Mouse (Mus musculus) ES-Bruce4 (cell line): ENCODE results near the gene Gm9922. TPM values are rescaled to one million over a fixed set of nuclear protein-coding genes. Genes with fewer than 3 reads are reported as not detected.

Source experiments
- H3K27ac ChIP-seq: 2 replicates; pipeline ENCODE4 v1.5.1; 2012; ENCODE audit warnings: low read length, inconsistent platforms; ENCODE audit not compliant: insufficient read depth
- H3K27me3 ChIP-seq: 2 replicates; pipeline ENCODE4 v1.6.1; 2012; ENCODE audit warnings: mild to moderate bottlenecking, low read length, inconsistent platforms; ENCODE audit not compliant: control insufficient read depth, poor library complexity, insufficient read depth, severe bottlenecking
- H3K36me3 ChIP-seq: 2 replicates; pipeline ENCODE4 v1.6.1; 2012; ENCODE audit warnings: inconsistent platforms, mild to moderate bottlenecking, low read length, moderate library complexity; ENCODE audit not compliant: control insufficient read depth, poor library complexity, insufficient read depth, severe bottlenecking
- H3K4me1 ChIP-seq: one replicate; pipeline ENCODE4 v1.8.1; 2011; ENCODE audit warnings: low read length; ENCODE audit not compliant: control insufficient read depth, insufficient read depth
- H3K4me3 ChIP-seq: 2 replicates; pipeline ENCODE4 v1.5.1; 2011; ENCODE audit warnings: low read depth, mild to moderate bottlenecking, low read length
- H3K9ac ChIP-seq: 2 replicates; pipeline ENCODE4 v1.6.1; 2012; ENCODE audit warnings: low read depth, mild to moderate bottlenecking, inconsistent platforms; ENCODE audit not compliant: poor library complexity, severe bottlenecking
- H3K9me3 ChIP-seq: replicated peaks from 2 replicates; pipeline ENCODE4 v1.6.1; 2012; ENCODE audit warnings: mild to moderate bottlenecking, low read length, inconsistent platforms; ENCODE audit not compliant: control insufficient read depth, poor library complexity, insufficient read depth, severe bottlenecking
- CTCF ChIP-seq: IDR thresholded peaks from one replicate; pipeline ENCODE4 v1.8.1; 2011; ENCODE audit warnings: low read depth, low read length
- EP300 ChIP-seq: IDR thresholded peaks from 2 replicates; pipeline ENCODE4 v1.6.1; 2011; ENCODE audit warnings: low read depth, low read length; ENCODE audit not compliant: insufficient read depth
- POLR2A ChIP-seq: IDR thresholded peaks from one replicate; pipeline ENCODE4 v1.8.1; 2011; ENCODE audit warnings: low read length; ENCODE audit not compliant: insufficient read depth
- polyA plus RNA-seq: library from polyadenylated mRNA; stranded (reverse); fragments of >200 nt; gene quantifications from 2 replicates; pipeline ENCODE4 v1.2.4, GENCODE M21; 2011; ENCODE audit warnings: low read depth; ENCODE audit not compliant: missing spikeins, insufficient read depth, insufficient read length

Gene Gm9922
- polyA plus RNA-seq, 1 experiment, result not detected

GRCm38 (mm10) chr14:101747811-101748210, 18.2 kb upstream of the Gm9922 start:
- no peaks in the 10 kb centered on the region for H3K9me3 ChIP-seq
- H3K9ac ChIP-seq, result no peak overlapping the region
- no peaks in the 10 kb centered on the region for H3K36me3 ChIP-seq
- no peak overlapping the region for H3K4me3 ChIP-seq
- no peak for TF ChIP-seq POLR2A
- TF ChIP-seq EP300, result no peak
- no peak for TF ChIP-seq CTCF
- H3K4me1 ChIP-seq, result no peaks in the 10 kb centered on the region
- no peaks in the 10 kb centered on the region for H3K27me3 ChIP-seq
- no peak overlapping the region for H3K27ac ChIP-seq

GRCm38 (mm10) chr14:101746635-101747034, 17.0 kb upstream of the Gm9922 start:
- TF ChIP-seq EP300 (no peak), POLR2A (no peak)
- Histone ChIP-seq H3K27ac (no peak overlapping the region), H3K4me3 (no peak overlapping the region), H3K4me1 (no peaks in the 10 kb centered on the region), H3K9ac (no peak overlapping the region), H3K9me3 (no peaks in the 10 kb centered on the region), H3K27me3 (no peaks in the 10 kb centered on the region), H3K36me3 (no peaks in the 10 kb centered on the region)

- no peaks in the 10 kb centered on the region for H3K27me3 ChIP-seq
- H3K9me3 ChIP-seq, result no peaks in the 10 kb centered on the region
- no peaks in the 10 kb centered on the region for H3K4me1 ChIP-seq
- H3K36me3 ChIP-seq, result no peaks in the 10 kb centered on the region
- no peak for TF ChIP-seq POLR2A
- no peak for TF ChIP-seq EP300
- TF ChIP-seq CTCF, result no peak
- no peak overlapping the region for H3K27ac ChIP-seq
- H3K4me3 ChIP-seq, result no peak overlapping the region
- no peak overlapping the region for H3K9ac ChIP-seq
These were observed 7.9 kb upstream of the Gm9922 start for GRCm38 (mm10) chr14:101737501-101737900.

- Histone ChIP-seq H3K4me3 (no peak overlapping the region), H3K9ac (no peak overlapping the region), H3K36me3 (no peaks in the 10 kb centered on the region), H3K27me3 (no peaks in the 10 kb centered on the region), H3K27ac (no peak overlapping the region), H3K9me3 (no peaks in the 10 kb centered on the region), H3K4me1 (no peaks in the 10 kb centered on the region)
- TF ChIP-seq POLR2A (no peak), EP300 (no peak), CTCF (no peak)
These were observed 4.1 kb upstream of the Gm9922 start for GRCm38 (mm10) chr14:101733542-101734303.

- peak overlapping the region; percentile 77 for H3K4me3 ChIP-seq
- TF ChIP-seq CTCF (no peak), EP300 (no peak), POLR2A (no peak)
- peak overlapping the region; percentile 86 for H3K9ac ChIP-seq
- H3K36me3 ChIP-seq, result no peaks in the 10 kb centered on the region
- no peak overlapping the region for H3K27ac ChIP-seq
- no peaks in the 10 kb centered on the region for H3K27me3 ChIP-seq
- H3K4me1 ChIP-seq, result no peaks in the 10 kb centered on the region
- H3K9me3 ChIP-seq, result no peaks in the 10 kb centered on the region
These were observed 518 bp upstream of the Gm9922 start for GRCm38 (mm10) chr14:101729972-101730692.

GRCm38 (mm10) chr14:101714414-101714813, 15.2 kb downstream of the Gm9922 start:
- H3K9me3 ChIP-seq, result no peaks in the 10 kb centered on the region
- H3K27me3 ChIP-seq, result no peaks in the 10 kb centered on the region
- no peak overlapping the region for H3K4me3 ChIP-seq
- no peaks in the 10 kb centered on the region for H3K4me1 ChIP-seq
- H3K27ac ChIP-seq, result no peak overlapping the region
- no peak for TF ChIP-seq CTCF
- no peak overlapping the region for H3K9ac ChIP-seq
- no peaks in the 10 kb centered on the region for H3K36me3 ChIP-seq
